Mouse (Mus musculus) fat pad, adult 2 months (tissue): Measurements from ENCODE around the gene Tirap.

ENCODE experiments used
- DNase-seq: peaks from one replicate; pipeline ENCODE4 v3.0.0-alpha.2; 2011; ENCODE audit warnings: low read depth, low spot score; ENCODE audit errors: extremely low read depth

Tirap gene

DNA sequence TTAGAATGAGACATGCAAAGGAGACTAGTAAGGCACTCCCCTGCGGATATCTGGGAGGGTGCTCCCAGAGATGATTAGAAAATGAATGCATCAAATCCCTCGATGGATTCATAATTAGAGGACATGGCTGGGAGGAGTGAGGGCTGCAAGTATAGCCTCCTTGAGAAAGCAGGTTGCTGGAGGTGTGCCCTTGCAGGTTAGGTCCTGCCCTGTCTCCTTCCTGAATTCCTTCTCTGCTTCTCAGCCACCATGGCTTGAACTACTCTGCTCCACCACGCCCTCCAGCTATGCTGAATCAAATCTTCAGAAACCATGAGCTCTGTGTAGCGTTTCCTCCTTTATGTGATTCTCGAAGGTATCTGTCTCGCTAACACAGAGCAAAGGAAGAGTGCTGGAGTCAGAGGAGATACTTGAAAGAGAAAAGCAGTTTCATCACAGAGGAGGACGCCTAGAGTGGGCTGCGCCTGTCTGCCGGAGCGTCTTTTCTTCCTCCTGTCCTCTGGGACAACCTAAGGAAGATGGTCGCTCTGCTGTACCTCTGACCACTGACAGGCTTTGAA lies 7.0 kb downstream of the Tirap start:
- DNase-seq, result no peak

DNA sequence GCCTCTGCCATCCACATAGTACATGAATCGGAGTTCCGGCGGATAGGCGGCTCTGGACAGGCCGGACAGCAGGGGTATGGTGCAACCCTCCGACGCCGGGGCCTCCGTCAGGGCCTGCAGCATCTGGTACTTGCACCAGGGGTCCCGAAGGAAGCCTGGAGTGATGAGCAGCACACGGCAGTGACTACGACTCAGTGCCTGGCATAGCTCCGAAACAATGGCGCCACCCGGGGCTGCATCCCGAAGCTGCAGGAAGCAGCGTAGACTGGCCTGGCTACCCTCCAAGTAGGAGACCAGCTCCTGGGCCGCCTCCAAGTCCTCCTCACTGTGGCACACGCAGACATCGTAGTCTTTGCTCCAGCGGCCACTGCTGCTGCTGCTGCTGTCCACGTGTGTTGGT lies 11.4 kb downstream of the Tirap start:
- no peak for DNase-seq

DNA sequence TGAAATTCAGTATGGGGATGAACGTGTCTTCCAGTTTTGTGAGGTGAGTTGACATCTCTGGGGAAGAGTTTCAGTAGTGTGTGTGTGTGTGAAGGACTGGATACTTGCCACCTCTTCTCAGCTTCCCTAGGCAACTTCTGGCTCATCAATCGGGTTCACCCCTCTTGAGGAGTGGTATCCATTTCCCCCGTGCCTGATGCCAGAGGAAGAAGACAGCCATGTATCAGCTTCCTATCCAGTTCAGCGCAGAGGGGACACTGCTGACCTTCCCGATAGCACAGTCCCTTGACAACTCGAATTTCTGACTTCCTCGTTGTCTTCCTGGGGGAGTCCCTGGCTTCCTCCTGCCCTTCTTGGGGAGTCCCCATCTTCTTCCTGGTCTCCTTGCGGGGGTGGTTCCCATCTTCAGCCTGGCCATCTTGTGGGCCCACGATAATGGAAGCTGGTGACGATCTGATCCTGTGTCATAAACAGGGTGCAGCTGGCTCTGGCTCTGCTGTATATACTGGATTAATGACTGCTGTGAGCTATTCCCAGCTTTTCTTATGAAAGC lies 12.7 kb downstream of the Tirap start:
- no peak for DNase-seq

DNA sequence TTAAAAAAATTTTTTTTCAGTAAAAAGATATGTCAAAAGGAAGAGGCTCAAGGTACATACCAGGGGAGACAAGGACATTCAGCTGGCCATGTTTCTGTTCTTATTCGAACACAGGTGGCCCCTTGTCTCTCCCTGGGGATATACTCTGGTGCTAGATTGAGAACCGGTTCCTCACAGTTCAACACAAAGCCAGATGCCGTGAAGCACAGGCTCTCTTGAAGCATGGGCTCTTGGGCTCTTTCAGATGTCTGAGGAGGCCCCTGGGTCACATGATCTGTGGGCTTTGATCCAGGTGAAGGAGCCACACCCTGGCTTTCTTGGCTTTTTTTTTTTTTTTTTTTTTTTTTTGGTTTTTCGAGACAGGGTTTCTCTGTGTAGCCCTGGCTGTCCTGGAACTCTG lies 13.7 kb downstream of the Tirap start:
- no peak for DNase-seq

DNA sequence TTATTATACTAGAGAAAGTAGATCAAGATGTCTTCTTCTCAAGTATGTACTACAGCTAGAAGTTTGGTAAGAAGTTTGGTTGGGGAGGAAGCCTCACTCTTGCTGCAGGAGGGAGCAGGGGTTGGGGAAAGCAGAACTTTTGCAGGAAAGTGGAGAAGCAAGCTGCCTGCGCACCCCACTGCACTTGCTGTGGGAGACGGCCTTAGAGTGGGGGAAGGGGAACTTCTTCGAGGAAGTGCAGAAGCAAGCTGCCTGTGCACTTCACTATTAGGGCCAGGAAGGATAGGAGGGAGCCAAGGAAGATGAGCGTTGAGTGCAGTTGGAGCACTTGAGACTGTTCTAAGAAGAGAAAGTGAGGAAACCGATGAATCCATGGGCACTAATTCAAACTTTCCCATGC lies 16.7 kb downstream of the Tirap start:
- no peak for DNase-seq

DNA sequence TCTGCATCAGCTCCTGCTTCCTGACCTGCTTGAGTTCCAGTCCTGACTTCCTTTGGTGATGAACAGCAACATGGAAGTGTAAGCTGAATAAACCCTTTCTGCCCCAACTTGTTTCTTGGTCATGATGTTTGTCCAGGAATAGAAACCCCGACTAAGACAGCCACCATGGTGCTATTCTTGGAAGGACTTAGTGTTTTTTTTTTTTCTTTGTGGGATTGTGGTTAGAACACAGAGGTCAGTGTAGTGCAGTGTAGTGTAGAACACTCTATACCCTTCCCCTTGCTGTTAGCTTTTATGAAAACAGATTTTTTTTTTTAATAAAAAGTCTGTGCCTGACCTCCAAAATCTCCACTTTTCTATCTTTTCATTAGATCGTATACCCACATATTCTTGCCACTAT lies 17.3 kb downstream of the Tirap start:
- DNase-seq, result no peak

DNA sequence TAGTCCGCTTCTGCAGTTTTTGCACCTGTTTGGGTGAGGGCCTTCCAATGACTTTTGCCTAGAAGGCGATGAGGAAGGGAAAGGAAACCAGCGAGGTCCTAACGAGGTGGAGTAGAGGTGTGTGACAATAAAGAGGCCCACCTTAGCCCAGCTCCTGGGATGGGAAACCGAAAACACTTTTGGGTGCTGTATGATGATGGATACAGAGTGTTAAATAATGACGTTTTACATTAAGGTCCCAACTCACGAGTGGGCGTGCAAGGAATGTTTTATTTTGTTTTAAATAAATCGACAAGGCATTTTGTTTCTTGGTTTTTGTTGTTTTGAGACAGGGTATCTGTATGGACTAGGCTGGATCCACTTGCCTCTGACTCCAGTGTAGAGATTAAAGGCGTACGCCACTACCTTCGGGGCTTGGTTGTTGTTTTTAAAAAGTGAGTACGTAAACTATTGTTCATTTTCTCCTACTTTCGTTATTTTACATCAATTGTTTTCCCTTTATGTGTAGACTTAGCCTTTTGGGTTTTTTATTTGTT lies 23.9 kb downstream of the Tirap start:
- no peak for DNase-seq

DNA sequence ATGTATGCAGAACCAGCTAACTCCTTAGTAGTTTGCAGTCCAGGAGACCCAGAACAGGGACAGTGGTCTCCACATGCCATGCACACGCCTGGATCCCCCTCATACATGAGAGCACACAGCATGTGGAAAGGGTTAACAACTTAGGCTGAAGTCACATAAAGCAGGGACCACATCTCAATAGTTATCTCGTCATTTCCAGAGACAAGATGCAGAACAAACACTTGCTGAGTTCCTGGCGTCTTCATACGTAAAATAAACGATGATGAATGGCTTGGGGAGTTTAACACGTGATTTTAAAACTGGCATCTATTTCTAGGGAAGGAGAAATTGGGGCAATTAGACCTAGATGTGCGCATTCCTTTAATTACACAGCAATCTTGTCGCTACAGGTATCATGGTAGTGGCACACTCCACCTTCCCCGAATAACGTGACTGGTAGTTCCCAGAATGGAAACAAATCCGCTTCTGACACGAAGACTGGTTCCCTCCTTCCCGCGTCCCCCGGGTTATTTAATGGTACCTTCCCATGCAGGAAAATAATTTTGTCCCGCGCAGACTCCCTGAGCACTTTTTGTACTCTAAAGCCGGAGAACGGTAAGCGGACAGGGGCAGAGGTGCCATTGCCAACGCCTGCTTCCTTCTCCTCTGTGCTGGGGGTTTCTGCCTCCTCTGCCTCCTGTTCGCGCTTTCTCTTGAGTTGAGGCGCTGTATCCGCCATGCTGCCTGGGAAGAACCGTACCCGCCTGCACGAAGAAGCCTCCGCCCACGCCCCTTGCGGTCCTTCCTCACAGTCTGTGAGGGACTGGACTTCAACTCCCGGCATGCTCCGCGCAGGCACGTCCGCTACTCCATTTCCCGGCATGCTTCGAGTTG lies 24.6 kb downstream of the Tirap start, which contains the start of gene Dcps:
Dcps (minus strand) TSS at position 811 of the 873 bp plus-strand sequence.
- peak; percentile 39 for DNase-seq

DNA sequence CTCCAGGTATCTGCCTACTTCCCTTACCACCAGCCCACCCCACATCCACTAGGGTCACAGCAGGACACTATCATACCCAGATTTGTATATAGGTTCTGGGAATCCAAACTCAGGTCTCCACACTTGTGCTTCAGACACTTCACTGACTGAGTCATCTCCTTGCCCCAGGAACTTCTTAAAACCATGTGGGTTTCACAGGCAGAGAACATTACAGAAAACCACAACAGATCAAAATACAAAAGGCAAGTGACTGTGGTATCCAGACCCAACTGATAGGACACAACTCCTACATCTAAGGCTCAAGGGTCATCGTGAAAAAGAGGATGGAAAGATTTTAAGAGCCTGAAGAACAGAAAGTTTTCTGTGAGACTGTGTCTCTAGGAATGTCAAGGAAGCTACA lies 26.8 kb downstream of the Tirap start:
- DNase-seq, result no peak

DNA sequence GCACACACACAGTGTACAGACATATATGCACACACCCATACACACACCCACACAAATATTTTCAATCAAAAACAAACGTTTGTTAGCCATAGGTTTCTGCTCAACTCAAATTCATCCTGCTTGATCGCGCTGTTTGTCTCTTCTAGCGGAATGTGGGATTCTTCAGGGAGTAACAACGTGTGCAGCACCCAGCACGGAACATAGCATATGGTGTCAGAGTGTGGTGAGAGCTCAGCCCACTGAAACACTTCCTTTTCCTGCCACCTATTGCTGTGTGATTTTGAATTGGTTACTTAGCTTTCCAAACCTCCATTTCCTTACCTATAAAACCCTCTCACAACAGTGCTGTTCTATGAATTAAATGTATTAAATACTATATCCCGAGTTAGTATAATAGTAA lies 30.0 kb downstream of the Tirap start:
- no peak for DNase-seq

DNA sequence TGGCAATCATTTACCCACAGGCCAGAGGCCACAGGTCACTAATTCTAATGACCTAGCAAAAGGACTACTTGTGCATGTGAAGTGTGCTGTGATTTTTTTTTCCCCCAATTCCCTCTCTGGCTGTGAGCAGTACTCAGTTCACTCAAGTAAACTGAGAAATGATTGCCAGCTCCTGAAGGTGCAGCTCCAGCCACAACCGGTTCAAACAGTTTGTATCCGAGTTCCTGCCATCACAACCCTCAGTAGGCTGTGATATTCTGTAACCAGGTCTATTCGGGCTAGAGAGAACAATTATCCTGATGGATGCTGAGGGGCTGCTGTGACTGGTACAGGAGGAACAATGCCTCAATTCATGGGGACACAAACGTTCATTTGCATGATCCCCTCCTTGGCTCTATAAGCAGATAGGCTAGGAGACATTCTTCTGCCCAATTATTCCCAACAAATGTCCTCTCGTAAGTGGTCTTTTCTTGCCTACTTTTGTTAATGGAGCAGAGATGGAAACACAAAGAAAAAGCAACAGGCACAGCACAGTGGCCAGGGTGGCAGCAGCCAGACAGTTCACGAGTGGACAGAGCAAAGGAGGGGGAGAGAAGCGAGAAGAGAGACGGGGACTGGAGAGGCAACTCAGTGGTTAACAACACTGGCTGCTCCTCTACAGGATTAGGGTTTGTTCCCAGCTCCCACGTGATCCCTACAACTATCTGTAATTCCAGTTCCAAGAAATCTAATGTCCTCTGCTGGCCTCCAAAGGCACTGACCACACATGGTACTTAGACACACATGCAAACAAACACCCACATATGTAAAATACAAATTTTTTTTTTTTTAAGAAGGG lies 33.1 kb downstream of the Tirap start:
- DNase-seq, result no peak

DNA sequence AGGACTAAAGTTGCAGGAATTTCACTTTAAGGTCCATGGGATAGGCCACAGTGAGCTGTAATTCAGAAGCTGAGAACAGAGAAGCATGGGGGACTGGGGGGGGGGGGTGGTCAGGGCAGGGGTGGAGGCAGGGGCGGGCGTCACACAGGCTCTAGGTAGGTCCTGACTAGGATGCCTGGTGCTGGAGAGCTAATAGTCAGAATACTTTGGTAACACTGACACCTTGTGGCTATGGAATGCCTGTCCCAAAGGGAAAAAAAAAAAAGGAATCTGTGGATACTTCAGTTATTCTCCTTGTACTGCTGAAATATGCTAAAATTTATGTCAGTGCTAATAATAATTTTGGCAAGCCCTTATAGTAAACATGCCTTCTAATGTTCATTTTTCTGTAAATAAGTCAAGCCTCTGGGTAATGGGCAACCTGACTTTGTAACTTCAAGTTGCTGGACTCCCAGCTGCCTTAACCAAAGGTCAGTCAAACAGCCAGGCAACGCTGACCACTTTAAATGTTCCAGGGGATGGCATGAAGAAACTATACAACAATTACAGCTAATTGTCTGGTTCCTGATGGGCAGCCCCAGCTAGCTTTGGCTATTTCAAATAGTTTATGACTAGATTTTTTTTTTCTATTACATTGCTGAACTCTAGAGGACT lies 33.8 kb downstream of the Tirap start:
- no peak for DNase-seq

DNA sequence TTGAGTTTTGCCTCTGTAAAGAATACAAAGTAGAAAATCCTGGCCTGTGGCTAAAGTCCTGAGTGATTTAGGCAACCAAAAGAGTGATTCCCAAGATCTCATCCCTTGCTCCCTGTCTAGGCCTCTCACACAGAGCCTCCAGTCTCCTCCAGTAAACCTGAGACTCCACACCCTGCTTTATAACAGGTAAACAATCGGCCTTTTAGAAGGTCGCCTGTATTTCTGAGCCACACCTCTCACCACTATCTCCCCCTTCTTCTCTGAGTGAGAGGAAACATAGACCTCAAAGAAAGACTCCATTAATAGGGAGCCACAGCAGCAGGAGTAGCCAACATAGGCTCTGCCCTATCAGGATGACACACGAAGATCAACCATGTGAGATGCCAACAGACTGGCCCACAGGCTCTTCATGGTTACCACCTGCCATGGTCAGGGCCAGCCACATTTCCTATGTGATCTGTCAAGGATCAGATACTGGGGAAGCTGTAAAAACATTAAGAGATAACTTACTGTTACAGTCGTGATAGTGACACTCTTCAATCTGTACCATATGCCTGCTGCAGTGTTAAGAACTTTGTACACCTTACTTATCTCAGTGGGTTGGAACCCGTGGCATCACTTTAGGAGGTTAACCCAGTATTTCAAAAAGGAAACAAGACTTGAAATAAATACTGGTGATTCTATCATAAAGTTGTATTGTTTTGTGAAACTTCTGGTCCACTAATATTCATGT lies 35.8 kb downstream of the Tirap start:
- no peak for DNase-seq

DNA sequence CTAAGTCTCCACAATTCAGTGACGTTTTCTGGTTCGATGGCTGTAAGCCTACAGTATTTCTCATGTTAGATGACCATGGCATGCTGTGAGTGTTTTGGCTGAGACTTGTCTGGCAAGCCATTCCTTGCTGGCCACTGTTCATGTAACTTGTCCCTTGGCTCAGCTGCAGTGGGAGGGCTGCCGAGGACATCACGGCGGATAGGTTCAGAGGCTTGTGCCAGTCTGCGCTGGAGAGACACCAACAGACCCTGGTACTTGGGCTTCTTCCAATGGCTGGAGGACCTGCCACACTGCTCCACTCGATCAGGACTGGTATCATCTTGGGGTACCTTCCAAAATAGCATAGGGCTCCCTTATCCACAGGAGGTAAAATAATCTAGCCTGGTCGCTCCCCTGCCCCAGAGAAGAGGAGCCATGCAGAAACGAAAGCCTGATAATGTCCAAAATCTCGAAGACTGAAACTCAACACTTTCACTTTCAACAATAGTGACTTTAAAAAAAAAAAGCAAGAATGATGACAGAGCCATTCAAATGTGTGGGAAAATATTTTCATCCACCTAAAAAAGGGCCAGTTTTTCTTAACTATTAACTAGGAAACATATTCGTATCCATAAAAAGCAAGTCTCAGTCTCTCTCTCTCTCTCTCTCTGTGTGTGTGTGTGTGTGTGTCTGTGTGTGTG lies 36.9 kb downstream of the Tirap start:
- DNase-seq, result no peak

DNA sequence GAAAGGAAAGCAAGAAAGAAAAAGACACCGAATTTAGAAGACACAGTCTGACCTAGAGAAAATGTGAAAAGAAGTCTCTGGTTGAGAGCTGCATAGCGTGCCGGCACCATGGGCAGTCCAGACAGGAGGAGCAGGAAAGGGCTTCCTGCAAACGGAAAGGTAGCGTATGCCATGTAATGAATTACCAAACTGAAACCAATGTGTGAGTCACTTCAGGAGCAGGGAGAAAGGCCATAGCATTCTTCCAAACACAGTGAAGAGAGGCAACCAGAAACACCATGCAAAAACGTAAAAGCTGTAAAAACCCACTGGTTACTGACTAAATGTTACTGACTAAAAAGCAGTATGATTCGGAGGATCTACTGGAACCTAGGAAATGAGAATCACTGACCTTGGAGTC lies 38.4 kb downstream of the Tirap start:
- DNase-seq, result no peak

DNA sequence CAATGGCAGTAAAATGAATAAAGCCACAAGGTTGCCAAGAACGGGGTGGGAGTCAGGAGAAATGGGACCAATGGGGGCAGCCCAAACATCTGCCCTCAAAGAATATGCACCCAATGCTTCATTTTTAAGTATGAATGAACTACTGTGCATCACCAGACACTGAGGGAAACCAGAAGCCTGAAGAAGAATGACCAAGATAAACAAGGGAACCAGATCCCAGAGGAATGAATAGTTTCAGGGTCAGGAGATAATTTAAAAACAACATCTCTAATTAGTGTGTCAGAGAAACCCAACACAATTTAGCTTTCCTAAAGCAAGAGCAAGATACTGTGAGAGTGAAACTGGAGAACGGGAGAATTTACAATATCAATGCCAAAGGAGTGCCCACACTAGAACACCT lies 39.4 kb downstream of the Tirap start:
- DNase-seq, result no peak

DNA sequence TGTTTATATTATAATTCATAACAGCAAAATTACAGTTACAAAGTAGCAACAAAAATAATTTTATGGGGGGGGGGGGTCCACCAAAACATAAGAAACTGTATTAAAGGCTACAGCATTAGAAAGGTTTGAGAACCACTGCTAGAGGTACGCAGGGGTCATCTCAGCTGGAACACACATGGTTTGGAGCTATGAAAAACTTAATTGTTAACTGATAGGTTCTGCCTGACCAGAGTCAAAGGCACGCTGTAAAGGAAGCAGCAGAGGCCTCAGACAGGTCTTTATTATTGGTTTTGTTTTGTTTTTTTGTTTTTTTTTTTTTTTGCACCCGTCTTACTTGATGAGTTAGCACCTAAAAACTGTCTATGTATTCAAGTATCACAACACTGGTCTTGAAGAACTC lies 41.6 kb downstream of the Tirap start:
- DNase-seq, result no peak

DNA sequence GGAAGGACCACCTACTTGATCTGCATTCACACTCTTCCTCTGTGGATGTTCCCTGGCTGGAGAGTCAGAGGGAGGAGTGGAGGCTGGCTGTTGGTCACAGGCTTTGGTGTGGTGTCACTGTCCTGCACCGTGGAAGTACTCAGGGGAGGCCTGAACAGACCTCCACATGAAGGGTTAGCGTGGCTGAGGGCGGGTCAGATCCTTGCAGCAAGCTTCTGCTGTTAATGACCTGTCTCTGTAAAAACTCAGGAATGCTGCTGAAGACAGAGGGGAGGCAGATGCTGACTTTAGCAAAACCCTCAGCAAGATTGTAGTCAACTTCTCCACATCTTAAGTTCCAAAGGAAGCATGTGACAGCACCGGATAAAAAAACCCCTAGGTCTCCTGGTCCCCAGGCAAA lies 43.2 kb downstream of the Tirap start:
- no peak for DNase-seq

DNA sequence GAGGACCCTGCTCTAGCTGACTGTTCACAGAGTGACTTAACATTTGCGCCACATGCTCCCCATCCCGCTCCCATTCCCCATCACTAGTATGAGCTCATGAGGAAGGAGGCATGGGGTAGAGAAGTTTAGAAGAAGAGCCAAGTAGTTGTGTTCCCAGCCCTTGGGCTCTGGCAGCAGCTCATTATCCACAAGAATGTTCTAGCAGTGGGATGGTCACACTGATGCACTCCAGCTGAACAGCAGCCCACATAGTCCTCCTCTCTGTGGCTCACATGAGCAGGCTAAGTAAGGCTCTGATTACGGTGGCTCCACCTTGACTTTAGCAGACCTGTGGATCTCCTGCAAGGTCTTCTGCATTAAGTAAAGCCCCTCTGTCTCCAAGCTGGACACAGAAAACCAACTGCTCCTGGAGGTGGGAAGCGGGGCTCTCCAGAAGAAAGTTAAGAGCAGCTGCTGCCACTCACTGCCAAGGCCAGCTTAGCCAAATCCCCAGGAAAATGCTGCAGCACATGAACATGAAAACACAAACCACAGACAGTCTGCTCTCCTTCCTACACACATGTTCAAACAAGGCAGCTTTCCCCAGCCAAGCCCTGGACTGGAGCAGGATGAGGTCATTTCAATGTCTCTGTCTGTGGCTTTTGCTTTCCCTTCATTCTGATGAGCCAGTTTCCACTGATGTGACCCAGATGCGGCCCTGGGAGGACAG lies 43.9 kb downstream of the Tirap start:
- DNase-seq, result no peak
